Mouse (Mus musculus): ENCODE data around the gene Dmd. TPM values are rescaled to one million over a fixed set of nuclear protein-coding genes. Genes with fewer than 3 reads are reported as not detected.

The Dmd gene
- 25.5 TPM in 2 replicates for polyA plus RNA-seq (2012; rRNA removed)

DNA sequence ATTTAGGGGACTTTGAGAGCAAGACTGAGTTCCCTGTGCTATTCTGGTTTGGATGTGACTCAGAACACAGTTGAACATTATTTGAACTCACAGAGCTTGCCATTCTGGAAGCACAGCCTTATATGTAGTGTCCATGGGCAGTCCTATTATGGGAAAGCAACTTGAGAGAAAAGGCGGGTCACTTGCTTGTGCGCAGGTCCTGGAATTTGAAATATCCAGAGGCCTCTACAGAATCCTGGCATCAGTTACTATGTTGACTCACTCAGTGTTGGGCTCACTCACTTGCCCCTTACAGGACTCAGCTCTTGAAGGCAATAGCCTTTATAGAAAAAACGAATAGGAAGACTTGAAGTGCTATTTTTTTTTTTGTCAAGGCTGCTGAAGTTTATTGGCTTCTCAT is at the start of gene Dmd:
Dmd (plus strand) TSS at position 241 of the 400 bp plus-strand sequence.
- no peak within 1 kb of the TSS for H3K27ac ChIP-seq (ENCODE audit: insufficient read depth, low read length)
- 56% methylated on average over 3 of the region's 3 CpGs for WGBS
- H3K4me1 ChIP-seq (ENCODE audit: control insufficient read depth, insufficient read depth, low read length) = no peaks in the 10 kb centered on the region
- TF ChIP-seq CTCF (IDR thresholded peaks at IDR 0.05; ENCODE audit: borderline replicate concordance, insufficient read depth, low read depth, low read length) (no peak), POLR2A (IDR thresholded peaks at IDR 0.05; ENCODE audit: borderline replicate concordance, insufficient read depth, low read length) (no peak)
- no peaks in the 10 kb centered on the region for H3K27me3 ChIP-seq (ENCODE audit: control insufficient read depth, insufficient read depth, low read length)
- no peak within 1 kb of the TSS for H3K4me3 ChIP-seq (replicated peaks; ENCODE audit: insufficient read depth, low read depth, low read length)
- DNase-seq = no peak

DNA sequence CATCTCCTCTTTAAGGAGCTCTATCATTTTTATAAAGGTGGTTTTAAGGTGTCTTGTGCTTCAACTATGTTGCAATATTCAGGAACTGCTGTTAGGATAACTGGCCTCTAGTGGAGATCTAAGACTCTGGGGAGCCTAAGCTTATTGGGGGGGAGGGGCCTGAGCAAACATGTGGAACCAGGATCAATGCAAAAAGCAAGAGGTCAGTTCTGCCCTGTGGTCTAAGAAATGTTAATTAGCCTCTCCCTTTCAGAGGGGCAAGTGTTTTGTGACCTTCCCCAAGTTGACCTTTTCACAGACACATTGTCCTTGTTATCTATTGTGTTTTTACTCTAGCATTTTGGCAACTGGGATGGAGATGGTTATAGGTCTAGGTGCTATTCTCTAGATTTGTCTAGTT is 47.2 kb upstream of the Dmd start:
- Histone ChIP-seq H3K4me1 (ENCODE audit: control insufficient read depth, insufficient read depth, low read length) (no peaks in the 10 kb centered on the region), H3K4me3 (replicated peaks; ENCODE audit: insufficient read depth, low read depth, low read length) (no peak overlapping the region), H3K27me3 (ENCODE audit: control insufficient read depth, insufficient read depth, low read length) (no peaks in the 10 kb centered on the region), H3K27ac (ENCODE audit: insufficient read depth, low read length) (no peak overlapping the region)
- TF ChIP-seq POLR2A (IDR thresholded peaks at IDR 0.05; ENCODE audit: borderline replicate concordance, insufficient read depth, low read length) (no peak), CTCF (IDR thresholded peaks at IDR 0.05; ENCODE audit: borderline replicate concordance, insufficient read depth, low read depth, low read length) (no peak)
- no peak for DNase-seq

DNA sequence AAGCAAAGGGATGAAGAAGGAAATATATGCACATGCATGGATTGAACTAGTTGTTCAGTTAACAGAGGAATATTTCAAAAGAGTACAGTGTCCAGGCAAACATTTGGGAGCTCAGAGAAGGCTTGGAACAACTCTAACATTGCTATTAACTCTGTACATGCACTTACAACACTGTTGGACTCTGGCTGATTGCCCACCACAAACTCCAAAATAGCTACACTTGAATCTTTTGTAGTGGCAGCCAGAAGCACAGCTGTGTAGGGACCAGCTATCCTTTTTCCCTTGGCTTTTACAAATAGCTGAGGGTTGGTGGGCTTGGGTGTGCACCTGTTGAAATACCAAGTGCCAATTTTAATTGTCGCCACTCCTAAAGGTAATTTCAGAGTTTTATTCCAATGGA is 39.0 kb downstream of the Dmd start:
- Histone ChIP-seq H3K4me1 (ENCODE audit: control insufficient read depth, insufficient read depth, low read length) (no peaks in the 10 kb centered on the region), H3K4me3 (replicated peaks; ENCODE audit: insufficient read depth, low read depth, low read length) (no peak overlapping the region), H3K27me3 (ENCODE audit: control insufficient read depth, insufficient read depth, low read length) (no peaks in the 10 kb centered on the region), H3K27ac (ENCODE audit: insufficient read depth, low read length) (no peak overlapping the region)
- DNase-seq = no peak
- 48% methylated on average over 1 of the region's 1 CpGs for WGBS
- TF ChIP-seq POLR2A (IDR thresholded peaks at IDR 0.05; ENCODE audit: borderline replicate concordance, insufficient read depth, low read length) = no peak

DNA sequence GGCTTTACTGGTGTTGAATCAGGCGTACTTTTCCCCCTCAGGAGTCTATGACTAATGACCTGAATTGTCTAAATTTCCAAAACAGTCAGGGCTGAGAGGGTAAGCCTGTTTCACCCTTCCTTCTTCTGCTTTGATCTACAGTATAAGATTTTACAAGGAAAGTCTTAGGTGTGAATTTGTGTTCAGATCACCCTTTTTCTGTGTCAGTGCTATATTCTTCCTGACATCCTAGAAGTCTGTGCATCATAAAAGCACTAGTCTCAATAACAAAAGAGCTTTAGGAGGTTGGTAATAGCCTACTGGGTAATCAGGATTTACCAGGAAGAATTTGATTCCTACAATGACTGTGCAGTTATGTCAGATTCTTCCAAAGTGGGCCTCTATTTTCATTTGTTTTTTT is 101.5 kb downstream of the Dmd start:
- Histone ChIP-seq H3K4me3 (replicated peaks; ENCODE audit: insufficient read depth, low read depth, low read length) (no peak overlapping the region), H3K27ac (ENCODE audit: insufficient read depth, low read length) (no peak overlapping the region), H3K27me3 (ENCODE audit: control insufficient read depth, insufficient read depth, low read length) (no peaks in the 10 kb centered on the region), H3K4me1 (ENCODE audit: control insufficient read depth, insufficient read depth, low read length) (no peaks in the 10 kb centered on the region)
- TF ChIP-seq POLR2A (IDR thresholded peaks at IDR 0.05; ENCODE audit: borderline replicate concordance, insufficient read depth, low read length) (no peak), CTCF (IDR thresholded peaks at IDR 0.05; ENCODE audit: borderline replicate concordance, insufficient read depth, low read depth, low read length) (no peak)
- DNase-seq = no peak
- WGBS = 39% methylated on average over 1 of the region's 1 CpGs

DNA sequence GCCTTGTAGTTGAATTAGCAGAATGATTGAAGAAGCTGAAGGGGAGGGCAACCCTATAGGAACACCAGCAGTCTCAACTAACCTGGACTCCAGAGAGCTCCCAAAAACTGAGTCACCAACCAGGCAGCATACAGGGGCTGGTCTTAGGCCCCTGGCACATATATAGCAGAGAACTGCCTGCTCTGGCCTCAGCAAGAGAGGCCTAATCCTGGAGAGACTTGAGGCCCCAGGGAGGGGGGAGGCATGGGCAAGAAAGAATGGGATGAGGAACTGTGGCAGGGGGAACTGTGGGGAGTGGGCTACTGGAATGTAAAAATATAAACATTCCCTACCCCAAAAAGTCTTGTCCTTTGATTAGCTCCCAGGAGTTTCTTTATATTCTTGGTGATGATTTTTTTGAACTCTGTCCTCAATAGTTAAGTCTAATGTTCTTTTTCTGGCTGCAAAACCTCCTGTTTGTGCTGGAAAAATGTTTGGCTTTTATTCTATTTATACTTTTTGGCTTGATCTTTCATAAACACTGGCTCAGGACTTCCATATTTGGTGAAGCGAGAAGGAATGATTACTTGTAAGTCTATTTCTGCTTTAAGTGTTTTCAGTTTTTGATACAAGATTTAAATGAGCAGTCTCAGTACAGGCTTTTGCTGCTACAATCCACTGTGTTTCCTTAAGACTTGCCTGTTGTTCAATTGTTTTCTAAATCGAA is 167.7 kb downstream of the Dmd start:
- Histone ChIP-seq H3K4me1 (ENCODE audit: control insufficient read depth, insufficient read depth, low read length) (no peaks in the 10 kb centered on the region), H3K4me3 (replicated peaks; ENCODE audit: insufficient read depth, low read depth, low read length) (no peak overlapping the region), H3K27ac (ENCODE audit: insufficient read depth, low read length) (no peak overlapping the region), H3K27me3 (ENCODE audit: control insufficient read depth, insufficient read depth, low read length) (no peaks in the 10 kb centered on the region)
- no peak for DNase-seq
- TF ChIP-seq POLR2A (IDR thresholded peaks at IDR 0.05; ENCODE audit: borderline replicate concordance, insufficient read depth, low read length) (no peak), CTCF (IDR thresholded peaks at IDR 0.05; ENCODE audit: borderline replicate concordance, insufficient read depth, low read depth, low read length) (no peak)
- 45% methylated on average over 2 of the region's 2 CpGs for WGBS

DNA sequence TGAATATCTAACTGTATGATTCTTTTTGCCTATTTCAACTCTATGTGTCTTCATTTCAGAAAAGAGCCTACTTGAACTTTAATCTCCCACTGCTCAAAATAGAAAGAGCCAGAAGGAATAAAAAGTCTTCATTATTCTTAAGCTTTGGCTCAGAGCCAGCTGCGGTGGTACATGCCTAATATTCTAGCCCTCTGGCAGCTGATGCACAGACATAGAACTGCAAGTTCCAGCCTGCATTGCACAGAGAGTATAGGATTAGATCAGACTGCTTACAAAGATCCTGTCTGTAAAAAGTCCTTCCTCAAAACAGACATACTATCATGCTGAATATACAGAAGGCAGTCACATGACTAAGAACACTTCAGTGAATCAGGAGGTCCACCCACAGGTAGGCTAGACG is 168.5 kb downstream of the Dmd start:
- WGBS = 30% methylated on average over 2 of the region's 2 CpGs
- Histone ChIP-seq H3K27me3 (ENCODE audit: control insufficient read depth, insufficient read depth, low read length) (no peaks in the 10 kb centered on the region), H3K4me1 (ENCODE audit: control insufficient read depth, insufficient read depth, low read length) (no peaks in the 10 kb centered on the region), H3K4me3 (replicated peaks; ENCODE audit: insufficient read depth, low read depth, low read length) (no peak overlapping the region), H3K27ac (ENCODE audit: insufficient read depth, low read length) (no peak overlapping the region)
- no peak for TF ChIP-seq POLR2A (IDR thresholded peaks at IDR 0.05; ENCODE audit: borderline replicate concordance, insufficient read depth, low read length)
- TF ChIP-seq CTCF (IDR thresholded peaks at IDR 0.05; ENCODE audit: borderline replicate concordance, insufficient read depth, low read depth, low read length) = no peak
- DNase-seq = no peak

DNA sequence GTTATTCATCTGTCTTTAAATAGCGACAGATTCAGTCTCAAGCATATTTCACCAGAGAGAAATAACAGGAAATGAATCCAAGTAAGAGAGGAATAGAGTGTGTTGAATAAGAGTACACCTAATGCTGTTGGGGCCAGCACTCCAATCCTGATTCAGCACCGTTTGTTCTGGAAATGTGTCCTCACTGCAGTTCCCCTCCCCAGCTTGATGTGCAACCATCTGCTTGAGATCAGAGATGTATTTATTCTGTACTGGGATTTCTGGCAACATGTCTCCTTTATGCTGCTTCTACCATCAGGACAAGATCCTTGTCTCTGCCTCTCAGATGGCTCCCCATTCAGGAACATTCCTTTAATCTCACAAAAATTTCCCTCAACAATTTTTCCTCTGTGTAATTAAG is 271.9 kb downstream of the Dmd start:
- WGBS = 57% methylated on average over 2 of the region's 2 CpGs
- DNase-seq = no peak
- TF ChIP-seq POLR2A (IDR thresholded peaks at IDR 0.05; ENCODE audit: borderline replicate concordance, insufficient read depth, low read length) (no peak), CTCF (IDR thresholded peaks at IDR 0.05; ENCODE audit: borderline replicate concordance, insufficient read depth, low read depth, low read length) (no peak)
- no peaks in the 10 kb centered on the region for H3K4me1 ChIP-seq (ENCODE audit: control insufficient read depth, insufficient read depth, low read length)
- no peaks in the 10 kb centered on the region for H3K27me3 ChIP-seq (ENCODE audit: control insufficient read depth, insufficient read depth, low read length)
- H3K4me3 ChIP-seq (replicated peaks; ENCODE audit: insufficient read depth, low read depth, low read length) = no peak overlapping the region
- no peak overlapping the region for H3K27ac ChIP-seq (ENCODE audit: insufficient read depth, low read length)

DNA sequence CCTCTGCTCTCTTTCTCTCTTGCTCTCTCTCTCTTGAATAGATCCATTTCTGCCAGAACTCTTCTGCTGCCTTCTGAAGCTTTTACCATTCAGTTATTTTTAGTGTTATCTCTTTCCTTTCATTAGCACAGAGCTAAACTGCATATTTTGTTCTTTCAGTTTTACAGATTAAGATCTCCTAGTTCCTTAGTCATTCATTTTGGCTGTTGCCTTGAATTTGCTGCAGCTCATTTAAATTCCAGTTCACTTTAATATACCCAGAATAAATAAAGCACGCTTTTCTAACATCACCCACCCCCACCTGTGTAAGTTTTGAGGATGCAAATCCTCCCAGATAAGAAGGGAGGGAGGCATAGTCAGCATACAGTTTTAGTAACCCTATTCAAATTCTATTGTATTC is 272.4 kb downstream of the Dmd start:
- Histone ChIP-seq H3K27ac (ENCODE audit: insufficient read depth, low read length) (no peak overlapping the region), H3K4me3 (replicated peaks; ENCODE audit: insufficient read depth, low read depth, low read length) (no peak overlapping the region), H3K4me1 (ENCODE audit: control insufficient read depth, insufficient read depth, low read length) (no peaks in the 10 kb centered on the region), H3K27me3 (ENCODE audit: control insufficient read depth, insufficient read depth, low read length) (no peaks in the 10 kb centered on the region)
- WGBS = 37% methylated on average over 1 of the region's 1 CpGs
- no peak for DNase-seq
- no peak for TF ChIP-seq CTCF (IDR thresholded peaks at IDR 0.05; ENCODE audit: borderline replicate concordance, insufficient read depth, low read depth, low read length)
- TF ChIP-seq POLR2A (IDR thresholded peaks at IDR 0.05; ENCODE audit: borderline replicate concordance, insufficient read depth, low read length) = no peak

All from cerebellum, adult 2 months (tissue).